Mouse (Mus musculus): ENCODE data around the gene Ssr1.

DNA sequence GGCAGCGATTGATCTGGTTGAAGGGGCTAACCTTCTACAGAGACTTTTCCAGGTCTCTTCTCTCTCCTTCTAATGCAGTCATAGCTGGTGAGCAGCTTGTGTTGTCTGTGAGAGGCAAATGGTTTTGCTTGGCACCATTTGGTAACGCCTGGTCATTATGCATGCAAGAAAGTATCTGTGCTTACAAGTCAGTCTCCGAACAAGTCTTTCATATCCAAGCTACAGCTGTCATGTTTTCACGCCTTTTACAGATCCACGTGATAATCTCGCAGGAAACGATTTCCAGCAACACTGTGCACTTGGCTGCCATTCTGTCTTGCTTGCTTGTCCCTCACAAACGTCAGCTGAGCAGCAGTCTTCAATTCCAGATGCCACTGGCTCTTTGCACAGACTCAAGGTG, 24.0 kb downstream of the Ssr1 start:
- TF ChIP-seq EP300 (IDR thresholded peaks at IDR 0.05; ENCODE audit: low read depth) (no peak), CTCF (IDR thresholded peaks at IDR 0.05; ENCODE audit: low read depth) (no peak)
